Mouse (Mus musculus): Measurements from ENCODE around the gene Lmna. TPM values are rescaled to one million over a fixed set of nuclear protein-coding genes. Genes with fewer than 3 reads are reported as not detected.

The Lmna gene
- total and polyA plus RNA-seq, 3 experiments = 128 to 388 (median 302) TPM

DNA sequence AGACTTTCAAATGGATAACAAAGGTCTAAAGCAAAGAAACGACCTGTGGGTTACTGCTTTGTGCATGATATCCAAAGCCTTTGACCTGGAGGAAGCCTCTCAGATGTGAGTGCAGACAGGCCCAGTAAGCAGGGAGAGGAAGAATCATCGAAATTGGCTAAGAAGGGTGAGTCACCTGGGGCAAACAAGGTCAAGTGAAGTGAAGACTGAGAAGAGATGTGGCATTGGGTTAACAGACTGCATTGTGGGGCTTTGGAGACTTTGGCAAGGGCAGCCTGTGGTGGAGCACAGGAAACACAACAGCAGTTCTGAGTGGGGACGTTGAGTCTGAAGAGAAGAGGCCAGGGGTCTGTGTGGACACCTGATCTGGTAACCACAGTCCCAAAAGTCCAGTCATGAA, 45.3 kb downstream of the Lmna start:
- no peak overlapping the region for H3K27ac ChIP-seq (ENCODE audit: control insufficient read depth, low read depth, low read length)
- no peaks in the 10 kb centered on the region for H3K27me3 ChIP-seq (ENCODE audit: control insufficient read depth in 1 of 2, insufficient read depth in 2 of 2, low read length in 2 of 2)
- H3K79me2 ChIP-seq (ENCODE audit: control insufficient read depth, insufficient read depth, low read length, poor library complexity) = no peaks in the 10 kb centered on the region
- H3K9me3 ChIP-seq (replicated peaks; ENCODE audit: insufficient read depth, low read length) = no peaks in the 10 kb centered on the region
- peaks cover 5 to 20% of the 10 kb centered on the region in 2 experiments for H3K4me1 ChIP-seq (ENCODE audit: control insufficient read depth in 1 of 2, insufficient read depth in 2 of 2, low read length in 2 of 2)
- H3K36me3 ChIP-seq (ENCODE audit: control insufficient read depth in 1 of 2, insufficient read depth in 2 of 2, low read length in 2 of 2) = peaks cover 0 to 9% of the 10 kb centered on the region in 2 experiments; a peak in 1 of 4 replicates
- DNase-seq (ENCODE audit: low read depth, low spot score) = no peak
- no peak overlapping the region for H3K9ac ChIP-seq (ENCODE audit: control insufficient read depth, low read depth, low read length, poor library complexity, severe bottlenecking)
- TF ChIP-seq CTCF (IDR thresholded peaks at IDR 0.05 in 2 of 3, conservative IDR thresholded peaks at IDR 0.05 in 1 of 3; ENCODE audit: control insufficient read depth in 1 of 3, insufficient read depth in 1 of 3, low read depth in 2 of 3, low read length in 3 of 3, poor library complexity in 1 of 3, severe bottlenecking in 1 of 3) (no peak), NRF1 (IDR thresholded peaks at IDR 0.05; ENCODE audit: insufficient read depth, low read depth, low read length, poor library complexity, severe bottlenecking) (no peak), ZMIZ1 (IDR thresholded peaks at IDR 0.05; ENCODE audit: low read depth, low read length) (no peak), CHD1 (IDR thresholded peaks at IDR 0.05; ENCODE audit: low read depth, low read length) (no peak), POLR2AphosphoS5 (IDR thresholded peaks at IDR 0.05; ENCODE audit: borderline replicate concordance, low read depth, low read length) (no peak), MYB (IDR thresholded peaks at IDR 0.05; ENCODE audit: low read depth, low read length) (no peak), MAFK (IDR thresholded peaks at IDR 0.05; ENCODE audit: borderline replicate concordance, low read depth, low read length) (no peak), SIN3A (IDR thresholded peaks at IDR 0.05; ENCODE audit: low read length) (no peak), MYC (IDR thresholded peaks at IDR 0.05; ENCODE audit: low read depth, low read length) (no peak), KAT2A (conservative IDR thresholded peaks at IDR 0.05; ENCODE audit: low read depth, low read length) (no peak), EP300 (IDR thresholded peaks at IDR 0.05; ENCODE audit: low read depth in 1 of 2, low read length in 2 of 2) (no peak), MEF2A (IDR thresholded peaks at IDR 0.05; ENCODE audit: extremely low read depth, insufficient replicate concordance, low read depth, low read length, poor library complexity, severe bottlenecking) (no peak), CHD2 (IDR thresholded peaks at IDR 0.05; ENCODE audit: low read length) (no peak), JUND (IDR thresholded peaks at IDR 0.05; ENCODE audit: low read depth, low read length) (no peak), TBP (IDR thresholded peaks at IDR 0.05; ENCODE audit: low read depth, low read length) (no peak), GABPA (IDR thresholded peaks at IDR 0.05; ENCODE audit: low read depth, low read length) (no peak), POLR2A (IDR thresholded peaks at IDR 0.05; ENCODE audit: control insufficient read depth in 1 of 2, insufficient read depth in 1 of 2, low read depth in 1 of 2, low read length in 2 of 2, poor library complexity in 1 of 2) (no peak), ELF1 (IDR thresholded peaks at IDR 0.05; ENCODE audit: low read depth, low read length) (no peak)
- H3K4me3 ChIP-seq (ENCODE audit: control insufficient read depth in 1 of 2, insufficient read depth in 1 of 2, low read depth in 2 of 2, low read length in 2 of 2) = no peak overlapping the region

- Histone ChIP-seq H3K4me1 (ENCODE audit: control insufficient read depth in 1 of 2, insufficient read depth in 2 of 2, low read length in 2 of 2) (peaks cover 15 to 24% of the 10 kb centered on the region in 2 experiments), H3K9ac (ENCODE audit: control insufficient read depth, low read depth, low read length, poor library complexity, severe bottlenecking) (no peak within 1 kb of the TSS), H3K27me3 (ENCODE audit: control insufficient read depth in 1 of 2, insufficient read depth in 2 of 2, low read length in 2 of 2) (no peaks in the 10 kb centered on the region), H3K9me3 (replicated peaks; ENCODE audit: insufficient read depth, low read length) (no peaks in the 10 kb centered on the region), H3K27ac (ENCODE audit: control insufficient read depth, low read depth, low read length) (no peak within 1 kb of the TSS), H3K4me3 (ENCODE audit: control insufficient read depth in 1 of 2, insufficient read depth in 1 of 2, low read depth in 2 of 2, low read length in 2 of 2) (no peak within 1 kb of the TSS), H3K79me2 (ENCODE audit: control insufficient read depth, insufficient read depth, low read length, poor library complexity) (no peaks in the 10 kb centered on the region), H3K36me3 (ENCODE audit: control insufficient read depth in 1 of 2, insufficient read depth in 2 of 2, low read length in 2 of 2) (peaks cover 0 to 21% of the 10 kb centered on the region in 2 experiments; a peak in 2 of 4 replicates)
- no peak for DNase-seq (ENCODE audit: low read depth, low spot score)
- TF ChIP-seq MEF2A (IDR thresholded peaks at IDR 0.05; ENCODE audit: extremely low read depth, insufficient replicate concordance, low read depth, low read length, poor library complexity, severe bottlenecking) (no peak), UBTF (IDR thresholded peaks at IDR 0.05; ENCODE audit: borderline replicate concordance, insufficient read depth, low read depth, low read length) (no peak), POLR2A (IDR thresholded peaks at IDR 0.05; ENCODE audit: control insufficient read depth in 1 of 2, insufficient read depth in 1 of 2, low read depth in 1 of 2, low read length in 2 of 2, poor library complexity in 1 of 2) (no peak), TAL1 (IDR thresholded peaks at IDR 0.05; ENCODE audit: low read length) (no peak), E2F4 (IDR thresholded peaks at IDR 0.05; ENCODE audit: borderline replicate concordance, low read depth, low read length) (no peak), TCF12 (IDR thresholded peaks at IDR 0.05; ENCODE audit: low read depth, low read length) (no peak), HCFC1 (IDR thresholded peaks at IDR 0.05; ENCODE audit: low read depth, low read length) (no peak), TBP (IDR thresholded peaks at IDR 0.05; ENCODE audit: low read depth, low read length) (no peak), NRF1 (IDR thresholded peaks at IDR 0.05; ENCODE audit: insufficient read depth, low read depth, low read length, poor library complexity, severe bottlenecking) (no peak), MYC (IDR thresholded peaks at IDR 0.05; ENCODE audit: low read depth, low read length) (no peak), MAZ (IDR thresholded peaks at IDR 0.05; ENCODE audit: low read depth, low read length) (no peak)
These were observed 48.6 kb downstream of the Lmna start, which contains the start of gene Sema4a for GRCm38 (mm10) chr3:88460983-88461696. Gene Sema4a, minus strand, starts transcription at chr3:88461182.

Measured in MEL (cell line).